Mouse (Mus musculus) CH12.LX (cell line): ENCODE results near the gene Cpsf6. TPM values are rescaled to one million over a fixed set of nuclear protein-coding genes. Genes with fewer than 3 reads are reported as not detected.

ENCODE experiments used
- DNase-seq: peaks from one replicate; pipeline ENCODE4 v3.0.0-alpha.2; 2013; ENCODE audit errors: extremely low read depth
- H3K27ac ChIP-seq: 2 replicates; pipeline ENCODE4 v1.5.1; 2012; ENCODE audit warnings: low read depth, mild to moderate bottlenecking, control low read depth, moderate library complexity; ENCODE audit not compliant: insufficient read depth
- H3K27me3 ChIP-seq: replicated peaks from 2 replicates; pipeline ENCODE3; 2012; ENCODE audit warnings: inconsistent platforms
- H3K36me3 ChIP-seq, 2 experiments: replicated peaks in 1 of 2; 2 replicates each; pipeline versions ENCODE3 to v1.6.1; 2012; ENCODE audit warnings: inconsistent platforms in 1 of 2, low read length in 1 of 2, mild to moderate bottlenecking in 1 of 2, mixed read lengths in 1 of 2, moderate library complexity in 1 of 2; ENCODE audit not compliant: control insufficient read depth in 1 of 2, insufficient read depth in 1 of 2
- H3K4me1 ChIP-seq, 2 experiments: 2 replicates each; pipeline ENCODE4 v1.6.1; 2012; ENCODE audit warnings: inconsistent platforms in 1 of 2, moderate library complexity in 1 of 2; ENCODE audit not compliant: insufficient read depth in 2 of 2, control insufficient read depth in 1 of 2
- H3K4me2 ChIP-seq: 2 replicates; pipeline ENCODE4 v1.6.1; 2012; ENCODE audit warnings: low read depth, mild to moderate bottlenecking, control low read depth; ENCODE audit not compliant: poor library complexity, insufficient read depth, severe bottlenecking
- H3K4me3 ChIP-seq, 3 experiments: fragments of 150-350 bp in 1 of 3; sonication (generic) in 1 of 3; replicated peaks in 1 of 3; 2 replicates each; pipeline versions ENCODE3 to v1.5.1; 2011 to 2012; ENCODE audit warnings: low read depth in 2 of 3, low read length in 2 of 3, mild to moderate bottlenecking in 2 of 3, moderate library complexity in 2 of 3, control low read depth in 1 of 3, improper control_type of control experiment in 1 of 3, inconsistent platforms in 1 of 3, mixed read lengths in 1 of 3; ENCODE audit not compliant: poor library complexity in 1 of 3
- H3K79me2 ChIP-seq: replicated peaks from 2 replicates; pipeline ENCODE4 v1.6.1; 2012; ENCODE audit warnings: mild to moderate bottlenecking, moderate library complexity; ENCODE audit not compliant: control insufficient read depth, poor library complexity, insufficient read depth, severe bottlenecking; ENCODE audit errors: extremely low read depth
- H3K9ac ChIP-seq: 2 replicates; pipeline ENCODE4 v1.6.1; 2012; ENCODE audit warnings: low read depth, mild to moderate bottlenecking, control low read depth, moderate library complexity; ENCODE audit not compliant: insufficient read depth
- H3K9me3 ChIP-seq: replicated peaks from 2 replicates; pipeline ENCODE3; 2012; ENCODE audit warnings: low read length, inconsistent platforms, mixed read lengths
- BHLHE40 ChIP-seq: IDR thresholded peaks from 2 replicates; pipeline ENCODE4 v1.6.1; 2011; ENCODE audit warnings: mild to moderate bottlenecking, low read depth, low read length, improper control_type of control experiment
- CHD1 ChIP-seq: IDR thresholded peaks from 2 replicates; pipeline ENCODE4 v1.6.1; 2012; ENCODE audit warnings: low read depth, low read length, improper control_type of control experiment, inconsistent platforms
- E2F4 ChIP-seq: IDR thresholded peaks from 2 replicates; pipeline ENCODE4 v1.6.1; 2011; ENCODE audit warnings: low read depth, low read length, improper control_type of control experiment; ENCODE audit not compliant: insufficient replicate concordance
- ELF1 ChIP-seq: IDR thresholded peaks from 2 replicates; pipeline ENCODE4 v1.6.1; 2014; ENCODE audit warnings: low read depth, mild to moderate bottlenecking, inconsistent platforms, low read length, improper control_type of control experiment
- EP300 ChIP-seq: IDR thresholded peaks from 2 replicates; pipeline ENCODE4 v1.6.1; 2011; ENCODE audit warnings: low read length, improper control_type of control experiment
- HCFC1 ChIP-seq: IDR thresholded peaks from 2 replicates; pipeline ENCODE4 v1.6.1; 2012; ENCODE audit warnings: low read depth, mild to moderate bottlenecking, inconsistent platforms, low read length, improper control_type of control experiment
- IRF4 ChIP-seq: IDR thresholded peaks from 2 replicates; pipeline ENCODE4 v1.6.1; 2014; ENCODE audit warnings: low read depth, mild to moderate bottlenecking, inconsistent platforms, low read length, improper control_type of control experiment
- JUN ChIP-seq: IDR thresholded peaks from 2 replicates; pipeline ENCODE4 v1.6.1; 2011; ENCODE audit warnings: low read depth, mild to moderate bottlenecking, low read length, improper control_type of control experiment, moderate library complexity; ENCODE audit not compliant: insufficient read depth
- KAT2A ChIP-seq: IDR thresholded peaks from 2 replicates; pipeline ENCODE4 v1.6.1; 2012; ENCODE audit warnings: low read length, improper control_type of control experiment, inconsistent platforms; ENCODE audit not compliant: insufficient replicate concordance
- MAZ ChIP-seq: IDR thresholded peaks from 2 replicates; pipeline ENCODE4 v1.6.1; 2012; ENCODE audit warnings: low read depth, mild to moderate bottlenecking, inconsistent platforms, low read length, improper control_type of control experiment, moderate library complexity
- MXI1 ChIP-seq: IDR thresholded peaks from 2 replicates; pipeline ENCODE4 v1.6.1; 2011; ENCODE audit warnings: mild to moderate bottlenecking, low read depth, low read length, improper control_type of control experiment
- NELFE ChIP-seq: IDR thresholded peaks from 2 replicates; pipeline ENCODE4 v1.6.1; 2011; ENCODE audit warnings: low read depth, low read length, improper control_type of control experiment
- NRF1 ChIP-seq: IDR thresholded peaks from 2 replicates; pipeline ENCODE4 v1.6.1; 2014; ENCODE audit warnings: low read depth, mild to moderate bottlenecking, inconsistent platforms, low read length, improper control_type of control experiment, moderate library complexity
- PAX5 ChIP-seq: IDR thresholded peaks from 2 replicates; pipeline ENCODE4 v1.6.1; 2012; ENCODE audit warnings: low read length, inconsistent platforms, mixed read lengths
- POLR2A ChIP-seq: IDR thresholded peaks from 2 replicates; pipeline ENCODE4 v1.6.1; 2011; ENCODE audit warnings: low read depth, mild to moderate bottlenecking, improper control_type of control experiment, low read length
- POLR2AphosphoS2 ChIP-seq: IDR thresholded peaks from 2 replicates; pipeline ENCODE4 v1.6.1; 2011; ENCODE audit warnings: low read depth, low read length, improper control_type of control experiment
- SIN3A ChIP-seq: IDR thresholded peaks from 2 replicates; pipeline ENCODE4 v1.6.1; 2012; ENCODE audit warnings: low read length, improper control_type of control experiment, inconsistent platforms
- TBP ChIP-seq: conservative IDR thresholded peaks from 2 replicates; pipeline ENCODE4 v1.6.1; 2011; ENCODE audit warnings: low read depth, low read length, improper control_type of control experiment
- USF1 ChIP-seq: IDR thresholded peaks from 2 replicates; pipeline ENCODE4 v1.6.1; 2014; ENCODE audit warnings: low read depth, mild to moderate bottlenecking, inconsistent platforms, low read length, improper control_type of control experiment
- USF2 ChIP-seq: conservative IDR thresholded peaks from 2 replicates; pipeline ENCODE4 v1.6.1; 2011; ENCODE audit warnings: low read depth, low read length, improper control_type of control experiment
- ZMIZ1 ChIP-seq: IDR thresholded peaks from 2 replicates; pipeline ENCODE4 v1.6.1; 2012; ENCODE audit warnings: low read depth, mild to moderate bottlenecking, inconsistent platforms, low read length, improper control_type of control experiment
- dilution Hi-C: fragments of 300-500 bp; cut with MboI; formaldehyde crosslinking; loops from 2 replicates; pipeline ENCODE4 v1.14.3; 2020; ENCODE audit warnings: low sequenced_read_pairs; ENCODE audit not compliant: extremely low pct_unique_long_range_greater_than_20kb, extremely low pct_ligation_motif_present
- in situ Hi-C: fragments of 300-500 bp; cut with MboI; formaldehyde crosslinking; loops from 3 replicates; pipeline ENCODE4 v1.14.3; 2019; ENCODE audit warnings: low sequenced_read_pairs, low pct_ligation_motif_present, low pct_unique_long_range_greater_than_20kb, mixed read lengths
- polyA plus RNA-seq: library from polyadenylated mRNA; unstranded; fragments of >175 nt; gene quantifications from 2 replicates; pipeline ENCODE4 v1.2.1, GENCODE M21; 2012; ENCODE audit warnings: low read depth; ENCODE audit not compliant: insufficient read length
- total RNA-seq, 2 experiments: library from RNA; depleted of rRNA; stranded (reverse); fragments of 300-350 nt in 1 of 2; fragments of >200 nt in 1 of 2; gene quantifications; 2 replicates each; pipeline ENCODE4 v1.2.3; 2012 to 2014

The Cpsf6 gene
- total and polyA plus RNA-seq, 3 experiments, result 87.6 to 114 (median 99.5) TPM

DNA sequence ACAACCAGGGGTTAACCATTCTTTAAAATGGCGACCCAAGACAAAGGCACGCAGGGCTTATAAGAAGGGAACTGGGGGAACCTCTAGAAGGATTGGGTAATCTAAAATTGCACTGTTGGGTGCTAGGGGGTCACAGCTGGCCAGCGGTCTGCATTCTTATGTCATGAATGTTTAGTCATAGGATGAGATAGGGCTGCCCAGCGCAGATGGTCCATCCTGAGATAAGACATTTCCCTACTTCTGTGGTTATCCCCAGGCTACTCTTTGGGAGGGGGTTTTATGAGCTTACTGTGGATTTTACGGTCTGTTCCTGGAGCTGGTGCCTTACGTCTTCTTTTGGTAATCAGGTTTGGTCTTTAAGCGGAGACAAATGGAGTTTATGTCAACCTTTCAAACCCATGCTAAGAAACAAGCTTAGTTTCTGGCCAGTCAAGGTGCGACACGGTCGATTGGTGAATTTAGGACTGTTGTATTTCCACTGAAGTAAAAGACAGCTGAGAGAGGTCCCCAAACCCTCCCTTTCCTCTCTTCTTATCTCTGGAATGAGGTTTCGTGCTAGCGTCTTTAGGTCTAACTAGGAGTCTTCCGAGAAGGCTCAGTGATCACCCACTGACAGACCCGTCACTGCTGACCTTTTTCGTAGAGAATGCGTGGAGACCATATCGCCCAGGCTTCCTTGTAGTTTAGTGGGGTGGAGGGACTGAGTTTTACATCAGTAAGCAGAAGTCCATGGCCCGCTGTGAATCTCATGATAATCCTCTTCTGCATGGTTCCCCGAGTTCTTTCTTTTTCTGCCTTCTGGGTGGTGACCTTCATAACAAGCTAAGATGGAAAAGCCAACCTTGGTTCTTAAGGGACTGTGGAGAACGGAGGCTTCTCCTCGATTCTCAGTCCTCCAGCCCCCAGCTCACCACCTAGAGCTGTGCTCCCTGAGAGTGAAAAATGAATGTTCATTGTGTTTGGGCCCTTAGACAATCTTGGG lies 29.8 kb upstream of the Cpsf6 start:
- Histone ChIP-seq H3K9me3 (no peaks in the 10 kb centered on the region), H3K79me2 (no peaks in the 10 kb centered on the region), H3K36me3 (no peaks in the 10 kb centered on the region), H3K27me3 (no peaks in the 10 kb centered on the region), H3K4me1 (peaks cover 0 to 7% of the 10 kb centered on the region in 2 experiments; a peak in 2 of 4 replicates), H3K4me3 (no peak overlapping the region), H3K9ac (no peak overlapping the region), H3K4me2 (no peak overlapping the region), H3K27ac (no peak overlapping the region)
- dilution Hi-C loops (no loop called here), in situ Hi-C loops (no loop called here)
- no peak for DNase-seq
- TF ChIP-seq KAT2A, result no peak
- no peak for TF ChIP-seq NELFE
- TF ChIP-seq SIN3A, result no peak
- no peak for TF ChIP-seq ZMIZ1
- TF ChIP-seq EP300, result no peak
- TF ChIP-seq BHLHE40, result no peak
- TF ChIP-seq MXI1, result no peak
- TF ChIP-seq IRF4, result no peak
- TF ChIP-seq POLR2A, result no peak
- no peak for TF ChIP-seq JUN
- TF ChIP-seq TBP, result no peak
- no peak for TF ChIP-seq USF1
- no peak for TF ChIP-seq USF2
- TF ChIP-seq POLR2AphosphoS2, result no peak
- TF ChIP-seq MAZ, result no peak
- no peak for TF ChIP-seq ELF1
- no peak for TF ChIP-seq HCFC1

DNA sequence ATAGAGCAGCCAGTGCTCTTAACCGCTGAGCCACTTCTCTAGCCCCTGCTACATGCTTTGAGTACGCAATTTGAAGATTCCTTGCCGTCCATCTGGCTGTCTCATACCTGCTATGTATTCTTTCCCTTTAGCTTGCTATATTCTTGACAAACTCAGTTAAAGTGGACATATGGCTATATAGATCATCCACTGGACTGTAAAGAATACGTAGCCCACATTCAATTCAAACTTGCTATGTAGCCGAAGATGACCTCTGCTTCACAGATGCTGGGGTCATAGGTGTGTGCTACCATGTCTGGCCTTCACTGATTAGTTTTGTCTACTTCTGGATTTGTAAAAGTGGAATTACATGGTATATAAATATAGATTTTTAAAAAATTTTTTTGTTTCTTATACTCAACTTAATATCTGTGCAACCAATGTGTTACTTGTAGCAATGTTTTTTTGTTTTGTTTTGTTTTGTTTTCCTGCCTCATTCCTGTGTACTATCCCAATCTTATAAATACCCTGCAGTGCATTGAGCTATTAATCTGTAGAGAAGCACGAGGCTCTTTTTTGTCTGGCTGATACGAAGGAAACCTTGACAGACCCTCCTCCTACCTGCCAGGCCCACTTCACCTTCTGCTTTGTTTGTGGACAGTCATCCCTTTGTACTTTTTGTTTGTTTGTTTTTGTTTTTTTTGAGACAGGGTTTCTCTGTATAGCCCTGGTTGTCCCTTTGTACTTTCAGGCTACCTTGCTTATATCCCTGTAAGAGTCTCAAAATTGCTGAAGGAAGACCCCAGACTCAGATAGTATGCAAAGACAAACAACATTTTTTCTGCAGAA lies 28.9 kb upstream of the Cpsf6 start:
- Histone ChIP-seq H3K79me2 (no peaks in the 10 kb centered on the region), H3K4me2 (no peak overlapping the region), H3K4me3 (no peak overlapping the region), H3K9ac (no peak overlapping the region), H3K27ac (no peak overlapping the region), H3K9me3 (no peaks in the 10 kb centered on the region), H3K27me3 (no peaks in the 10 kb centered on the region), H3K36me3 (no peaks in the 10 kb centered on the region), H3K4me1 (peaks cover 0 to 7% of the 10 kb centered on the region in 2 experiments; a peak in 2 of 4 replicates)
- dilution Hi-C loops (no loop called here), in situ Hi-C loops (no loop called here)
- no peak for TF ChIP-seq POLR2AphosphoS2
- no peak for TF ChIP-seq NRF1
- no peak for TF ChIP-seq CHD1
- TF ChIP-seq IRF4, result no peak
- no peak for TF ChIP-seq E2F4
- TF ChIP-seq USF2, result no peak
- TF ChIP-seq BHLHE40, result no peak
- TF ChIP-seq JUN, result no peak
- no peak for TF ChIP-seq TBP
- TF ChIP-seq PAX5, result no peak
- no peak for DNase-seq
